Mouse (Mus musculus) MEL (cell line): Measurements from ENCODE around the gene P2rx7. TPM values are rescaled to one million over a fixed set of nuclear protein-coding genes. Genes with fewer than 3 reads are reported as not detected.

Experiments used
- DNase-seq: peaks from one replicate; pipeline ENCODE4 v3.0.0; 2011; ENCODE audit warnings: low read depth, low spot score
- H3K27ac ChIP-seq: 2 replicates; pipeline ENCODE4 v1.5.1; 2012; ENCODE audit warnings: low read depth, mild to moderate bottlenecking, control low read depth, low read length, moderate library complexity; ENCODE audit not compliant: control insufficient read depth
- H3K27me3 ChIP-seq, 2 experiments: fragments of 150-350 bp in 1 of 2; sonication (generic) in 1 of 2; 2 replicates each; pipeline ENCODE4 v1.6.1; 2012; ENCODE audit warnings: low read length in 2 of 2, mild to moderate bottlenecking in 2 of 2, improper control_type of control experiment in 1 of 2, moderate library complexity in 1 of 2; ENCODE audit not compliant: insufficient read depth in 2 of 2, control insufficient read depth in 1 of 2
- H3K36me3 ChIP-seq, 2 experiments: 2 replicates each; pipeline ENCODE4 v1.6.1; 2012 to 2014; ENCODE audit warnings: low read length in 2 of 2, improper control_type of control experiment in 1 of 2, inconsistent platforms in 1 of 2, mild to moderate bottlenecking in 1 of 2; ENCODE audit not compliant: insufficient read depth in 2 of 2, control insufficient read depth in 1 of 2
- H3K4me1 ChIP-seq, 2 experiments: fragments of 150-350 bp in 1 of 2; sonication (generic) in 1 of 2; 2 replicates each; pipeline ENCODE4 v1.6.1; 2012; ENCODE audit warnings: low read length in 2 of 2, improper control_type of control experiment in 1 of 2, mild to moderate bottlenecking in 1 of 2; ENCODE audit not compliant: insufficient read depth in 2 of 2, control insufficient read depth in 1 of 2
- H3K4me3 ChIP-seq, 2 experiments: fragments of 150-350 bp in 1 of 2; sonication (generic) in 1 of 2; 2 replicates each; pipeline ENCODE4 v1.5.1; 2012; ENCODE audit warnings: low read depth in 2 of 2, low read length in 2 of 2, mild to moderate bottlenecking in 2 of 2, moderate library complexity in 2 of 2, control low read depth in 1 of 2, improper control_type of control experiment in 1 of 2; ENCODE audit not compliant: control insufficient read depth in 1 of 2, insufficient read depth in 1 of 2
- H3K79me2 ChIP-seq: 2 replicates; pipeline ENCODE4 v1.6.1; 2012; ENCODE audit warnings: mild to moderate bottlenecking, low read length, moderate library complexity; ENCODE audit not compliant: control insufficient read depth, poor library complexity, insufficient read depth
- H3K9ac ChIP-seq: 2 replicates; pipeline ENCODE4 v1.6.1; 2012; ENCODE audit warnings: low read depth, mild to moderate bottlenecking, control low read depth, low read length, moderate library complexity; ENCODE audit not compliant: control insufficient read depth, poor library complexity, severe bottlenecking
- H3K9me3 ChIP-seq: fragments of 150-350 bp; sonication (generic); replicated peaks from 2 replicates; pipeline ENCODE4 v1.6.1; 2012; ENCODE audit warnings: mild to moderate bottlenecking, low read length, improper control_type of control experiment, moderate library complexity; ENCODE audit not compliant: insufficient read depth
- BHLHE40 ChIP-seq: IDR thresholded peaks from 2 replicates; pipeline ENCODE4 v1.6.1; 2012; ENCODE audit warnings: low read depth, mild to moderate bottlenecking, inconsistent platforms, low read length, improper control_type of control experiment, borderline replicate concordance
- CHD2 ChIP-seq: IDR thresholded peaks from 2 replicates; pipeline ENCODE4 v1.6.1; 2011; ENCODE audit warnings: low read length, improper control_type of control experiment
- CTCF ChIP-seq, 3 experiments: IDR thresholded peaks in 2 of 3; conservative IDR thresholded peaks in 1 of 3; 2 replicates each; pipeline ENCODE4 v1.5.1; 2011 to 2012; ENCODE audit warnings: low read length in 3 of 3, low read depth in 2 of 3, mild to moderate bottlenecking in 2 of 3, improper control_type of control experiment in 1 of 3, inconsistent platforms in 1 of 3, mixed read lengths in 1 of 3, moderate library complexity in 1 of 3; ENCODE audit not compliant: control insufficient read depth in 1 of 3, insufficient read depth in 1 of 3, poor library complexity in 1 of 3, severe bottlenecking in 1 of 3
- E2F4 ChIP-seq: IDR thresholded peaks from 2 replicates; pipeline ENCODE4 v1.6.1; 2011; ENCODE audit warnings: low read depth, low read length, improper control_type of control experiment, borderline replicate concordance
- EP300 ChIP-seq, 2 experiments: IDR thresholded peaks; 2 replicates each; pipeline ENCODE4 v1.6.1; 2011; ENCODE audit warnings: improper control_type of control experiment in 2 of 2, low read length in 2 of 2, low read depth in 1 of 2, mild to moderate bottlenecking in 1 of 2
- ETS1 ChIP-seq: IDR thresholded peaks from 2 replicates; pipeline ENCODE4 v1.6.1; 2012; ENCODE audit warnings: low read depth, mild to moderate bottlenecking, inconsistent platforms, low read length, improper control_type of control experiment, moderate library complexity
- GABPA ChIP-seq: IDR thresholded peaks from 2 replicates; pipeline ENCODE4 v1.6.1; 2012; ENCODE audit warnings: low read depth, mild to moderate bottlenecking, inconsistent platforms, low read length, improper control_type of control experiment, moderate library complexity
- GATA1 ChIP-seq: IDR thresholded peaks from 2 replicates; pipeline ENCODE4 v1.6.1; 2011; ENCODE audit warnings: low read depth, low read length, improper control_type of control experiment
- HCFC1 ChIP-seq: IDR thresholded peaks from 2 replicates; pipeline ENCODE4 v1.6.1; 2012; ENCODE audit warnings: low read depth, mild to moderate bottlenecking, inconsistent platforms, low read length, improper control_type of control experiment, moderate library complexity
- KAT2A ChIP-seq: conservative IDR thresholded peaks from 2 replicates; pipeline ENCODE4 v1.6.1; 2012; ENCODE audit warnings: low read depth, low read length, improper control_type of control experiment, inconsistent platforms
- MAX ChIP-seq: IDR thresholded peaks from 2 replicates; pipeline ENCODE4 v1.6.1; 2011; ENCODE audit warnings: low read length, improper control_type of control experiment
- MEF2A ChIP-seq: IDR thresholded peaks from 2 replicates; pipeline ENCODE4 v1.6.1; 2014; ENCODE audit warnings: low read depth, mild to moderate bottlenecking, inconsistent platforms, low read length, improper control_type of control experiment; ENCODE audit not compliant: poor library complexity, insufficient replicate concordance, severe bottlenecking; ENCODE audit errors: extremely low read depth
- MXI1 ChIP-seq: IDR thresholded peaks from 2 replicates; pipeline ENCODE4 v1.6.1; 2011; ENCODE audit warnings: mild to moderate bottlenecking, low read depth, low read length, improper control_type of control experiment
- NELFE ChIP-seq: IDR thresholded peaks from 2 replicates; pipeline ENCODE4 v1.6.1; 2011; ENCODE audit warnings: low read depth, low read length, improper control_type of control experiment
- NRF1 ChIP-seq: IDR thresholded peaks from 2 replicates; pipeline ENCODE4 v1.6.1; 2014; ENCODE audit warnings: low read depth, mild to moderate bottlenecking, inconsistent platforms, low read length, improper control_type of control experiment, moderate library complexity; ENCODE audit not compliant: poor library complexity, insufficient read depth, severe bottlenecking
- POLR2A ChIP-seq, 2 experiments: IDR thresholded peaks; 2 replicates each; pipeline ENCODE4 v1.6.1; 2011 to 2012; ENCODE audit warnings: low read length in 2 of 2, mild to moderate bottlenecking in 2 of 2, control low read depth in 1 of 2, improper control_type of control experiment in 1 of 2, low read depth in 1 of 2, moderate library complexity in 1 of 2; ENCODE audit not compliant: control insufficient read depth in 1 of 2, insufficient read depth in 1 of 2, poor library complexity in 1 of 2
- POLR2AphosphoS2 ChIP-seq: IDR thresholded peaks from 2 replicates; pipeline ENCODE4 v1.6.1; 2011; ENCODE audit warnings: low read length, improper control_type of control experiment
- POLR2AphosphoS5 ChIP-seq: IDR thresholded peaks from 2 replicates; pipeline ENCODE4 v1.6.1; 2012; ENCODE audit warnings: low read depth, borderline replicate concordance, mild to moderate bottlenecking, inconsistent platforms, low read length, moderate library complexity, mixed read lengths
- RAD21 ChIP-seq: IDR thresholded peaks from 2 replicates; pipeline ENCODE4 v1.6.1; 2011; ENCODE audit warnings: mild to moderate bottlenecking, low read depth, low read length, improper control_type of control experiment
- RCOR1 ChIP-seq: IDR thresholded peaks from 2 replicates; pipeline ENCODE4 v1.6.1; 2012; ENCODE audit warnings: low read depth, mild to moderate bottlenecking, inconsistent platforms, low read length, improper control_type of control experiment
- SIN3A ChIP-seq: IDR thresholded peaks from 2 replicates; pipeline ENCODE4 v1.6.1; 2012; ENCODE audit warnings: low read length, improper control_type of control experiment, inconsistent platforms
- TAL1 ChIP-seq: IDR thresholded peaks from 2 replicates; pipeline ENCODE4 v1.6.1; 2012; ENCODE audit warnings: mild to moderate bottlenecking, inconsistent platforms, low read length, moderate library complexity, mixed read lengths
- TBP ChIP-seq: IDR thresholded peaks from 2 replicates; pipeline ENCODE4 v1.8.0; 2011; ENCODE audit warnings: low read depth, low read length, improper control_type of control experiment
- TCF12 ChIP-seq: IDR thresholded peaks from 2 replicates; pipeline ENCODE4 v1.6.1; 2014; ENCODE audit warnings: low read depth, mild to moderate bottlenecking, inconsistent platforms, low read length, improper control_type of control experiment, moderate library complexity
- USF1 ChIP-seq: IDR thresholded peaks from 2 replicates; pipeline ENCODE4 v1.6.1; 2014; ENCODE audit warnings: low read depth, mild to moderate bottlenecking, inconsistent platforms, low read length, improper control_type of control experiment, moderate library complexity
- USF2 ChIP-seq, 2 experiments: IDR thresholded peaks; 2 replicates each; pipeline ENCODE4 v1.6.1; 2011 to 2012; ENCODE audit warnings: improper control_type of control experiment in 2 of 2, low read length in 2 of 2, borderline replicate concordance in 1 of 2, inconsistent platforms in 1 of 2, low read depth in 1 of 2, mild to moderate bottlenecking in 1 of 2; ENCODE audit not compliant: insufficient read depth in 1 of 2
- ZC3H11A ChIP-seq: IDR thresholded peaks from 2 replicates; pipeline ENCODE4 v1.6.1; 2012; ENCODE audit warnings: low read depth, mild to moderate bottlenecking, inconsistent platforms, low read length, improper control_type of control experiment
- ZKSCAN1 ChIP-seq: IDR thresholded peaks from 2 replicates; pipeline ENCODE4 v1.6.1; 2012; ENCODE audit warnings: low read depth, mild to moderate bottlenecking, inconsistent platforms, low read length, improper control_type of control experiment, moderate library complexity
- ZMIZ1 ChIP-seq: IDR thresholded peaks from 2 replicates; pipeline ENCODE4 v1.6.1; 2012; ENCODE audit warnings: low read depth, mild to moderate bottlenecking, inconsistent platforms, low read length, improper control_type of control experiment, moderate library complexity
- ZNF384 ChIP-seq: IDR thresholded peaks from 2 replicates; pipeline ENCODE4 v1.6.1; 2012; ENCODE audit warnings: low read depth, mild to moderate bottlenecking, inconsistent platforms, low read length, improper control_type of control experiment
- polyA plus RNA-seq, 2 experiments: library from polyadenylated mRNA; stranded (reverse) in 1 of 2; unstranded in 1 of 2; fragments of >175 nt in 1 of 2; fragments of >200 nt in 1 of 2; gene quantifications; 2 replicates each; pipeline versions ENCODE4 v1.2.1 to v1.2.4; 2012; ENCODE audit warnings: low replicate concordance in 2 of 2, low read depth in 1 of 2; ENCODE audit not compliant: insufficient read length in 2 of 2, insufficient read depth in 1 of 2, missing spikeins in 1 of 2
- total RNA-seq: library from RNA; depleted of rRNA; stranded (reverse); fragments of 300-350 nt; gene quantifications from 2 replicates; pipeline ENCODE4 v1.2.3, GENCODE M21; 2012

Gene P2rx7
- total and polyA plus RNA-seq, 3 experiments: 29.3 to 254 (median 40.8) TPM

DNA sequence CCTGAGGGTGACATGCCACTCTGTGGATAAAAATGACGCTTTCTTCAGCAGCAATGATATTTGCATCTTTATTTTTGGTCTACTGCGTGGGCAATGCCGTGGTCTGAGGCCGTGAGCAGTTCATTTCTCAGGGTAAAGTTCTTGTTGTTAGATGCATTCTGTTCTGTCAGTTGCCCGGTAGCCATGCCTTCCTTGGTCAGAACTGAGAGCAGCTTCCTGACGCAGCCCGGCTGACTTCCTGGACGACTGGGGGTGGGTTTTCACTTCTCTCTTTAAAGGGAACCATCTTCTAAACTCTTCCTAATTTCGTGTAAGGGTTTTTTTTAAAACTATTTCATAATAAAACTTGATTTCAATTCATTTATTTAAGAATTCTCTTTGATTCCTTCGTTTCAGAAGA, 40.2 kb downstream of the P2rx7 start:
- DNase-seq: no peak
- H3K9me3 ChIP-seq: no peaks in the 10 kb centered on the region
- H3K4me3 ChIP-seq: no peak overlapping the region
- TF ChIP-seq TAL1 (no peak), SIN3A (no peak), POLR2AphosphoS5 (no peak), HCFC1 (no peak), RAD21 (no peak), RCOR1 (no peak), KAT2A (no peak), POLR2AphosphoS2 (no peak), USF1 (no peak), EP300 (IDR thresholded peaks at IDR 0.05; ENCODE audit: low read depth in 1 of 2, low read length in 2 of 2) (no peak), MAX (no peak), NELFE (no peak), TCF12 (no peak), POLR2A (IDR thresholded peaks at IDR 0.05; ENCODE audit: control insufficient read depth in 1 of 2, insufficient read depth in 1 of 2, low read depth in 1 of 2, low read length in 2 of 2, poor library complexity in 1 of 2) (no peak), ZNF384 (no peak), GABPA (no peak), CTCF (IDR thresholded peaks at IDR 0.05 in 2 of 3, conservative IDR thresholded peaks at IDR 0.05 in 1 of 3; ENCODE audit: control insufficient read depth in 1 of 3, insufficient read depth in 1 of 3, low read depth in 2 of 3, low read length in 3 of 3, poor library complexity in 1 of 3, severe bottlenecking in 1 of 3) (no peak), CHD2 (no peak), ZMIZ1 (no peak), E2F4 (no peak)
- no peak overlapping the region for H3K27ac ChIP-seq
- H3K4me1 ChIP-seq: peaks cover 7 to 8% of the 10 kb centered on the region in 2 experiments; a peak in 2 of 4 replicates
- no peak overlapping the region for H3K9ac ChIP-seq
- no peaks in the 10 kb centered on the region for H3K79me2 ChIP-seq
- peaks cover 0 to 10% of the 10 kb centered on the region in 2 experiments; a peak in 3 of 4 replicates for H3K36me3 ChIP-seq
- H3K27me3 ChIP-seq: no peaks in the 10 kb centered on the region

DNA sequence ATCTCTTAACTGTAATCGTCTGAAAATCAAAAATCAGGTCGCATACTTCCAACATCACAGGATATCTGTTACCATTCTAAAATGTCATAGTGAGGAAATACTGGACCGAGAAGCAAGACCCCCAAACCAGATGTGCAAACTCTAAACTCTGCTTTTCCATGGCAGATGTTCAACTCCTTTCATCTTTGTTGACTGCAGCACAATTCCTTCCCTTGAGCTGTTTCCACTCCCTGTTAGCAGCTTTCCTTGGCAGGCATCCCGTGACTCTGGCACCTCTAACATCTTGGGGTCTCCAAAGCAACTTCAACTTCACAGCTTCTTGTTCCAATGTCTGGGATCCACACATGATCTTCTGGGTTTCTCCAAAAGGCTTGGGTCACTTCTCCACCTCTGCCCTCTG, 43.7 kb downstream of the P2rx7 start:
- peaks cover 3% of the 10 kb centered on the region in 2 experiments; a peak in 2 of 4 replicates for H3K4me1 ChIP-seq
- H3K27me3 ChIP-seq: no peaks in the 10 kb centered on the region
- no peaks in the 10 kb centered on the region; a peak in 1 of 4 replicates for H3K36me3 ChIP-seq
- no peak for DNase-seq
- no peaks in the 10 kb centered on the region for H3K9me3 ChIP-seq
- no peaks in the 10 kb centered on the region for H3K79me2 ChIP-seq
- no peak overlapping the region for H3K9ac ChIP-seq
- TF ChIP-seq ETS1 (no peak), MEF2A (no peak), SIN3A (no peak), MXI1 (no peak), GATA1 (no peak), BHLHE40 (no peak), ZC3H11A (no peak), USF2 (IDR thresholded peaks at IDR 0.05; ENCODE audit: borderline replicate concordance in 1 of 2, insufficient read depth in 1 of 2, low read depth in 1 of 2, low read length in 2 of 2) (no peak), POLR2A (IDR thresholded peaks at IDR 0.05; ENCODE audit: control insufficient read depth in 1 of 2, insufficient read depth in 1 of 2, low read depth in 1 of 2, low read length in 2 of 2, poor library complexity in 1 of 2) (no peak), MAX (no peak), TBP (no peak), EP300 (IDR thresholded peaks at IDR 0.05; ENCODE audit: low read depth in 1 of 2, low read length in 2 of 2) (no peak), NELFE (no peak), E2F4 (no peak), ZKSCAN1 (no peak), POLR2AphosphoS2 (no peak), NRF1 (no peak), ZNF384 (no peak), POLR2AphosphoS5 (no peak)
- H3K27ac ChIP-seq: no peak overlapping the region
- no peak overlapping the region for H3K4me3 ChIP-seq
